Mouse (Mus musculus): ENCODE data around the gene Mfng.

DNA sequence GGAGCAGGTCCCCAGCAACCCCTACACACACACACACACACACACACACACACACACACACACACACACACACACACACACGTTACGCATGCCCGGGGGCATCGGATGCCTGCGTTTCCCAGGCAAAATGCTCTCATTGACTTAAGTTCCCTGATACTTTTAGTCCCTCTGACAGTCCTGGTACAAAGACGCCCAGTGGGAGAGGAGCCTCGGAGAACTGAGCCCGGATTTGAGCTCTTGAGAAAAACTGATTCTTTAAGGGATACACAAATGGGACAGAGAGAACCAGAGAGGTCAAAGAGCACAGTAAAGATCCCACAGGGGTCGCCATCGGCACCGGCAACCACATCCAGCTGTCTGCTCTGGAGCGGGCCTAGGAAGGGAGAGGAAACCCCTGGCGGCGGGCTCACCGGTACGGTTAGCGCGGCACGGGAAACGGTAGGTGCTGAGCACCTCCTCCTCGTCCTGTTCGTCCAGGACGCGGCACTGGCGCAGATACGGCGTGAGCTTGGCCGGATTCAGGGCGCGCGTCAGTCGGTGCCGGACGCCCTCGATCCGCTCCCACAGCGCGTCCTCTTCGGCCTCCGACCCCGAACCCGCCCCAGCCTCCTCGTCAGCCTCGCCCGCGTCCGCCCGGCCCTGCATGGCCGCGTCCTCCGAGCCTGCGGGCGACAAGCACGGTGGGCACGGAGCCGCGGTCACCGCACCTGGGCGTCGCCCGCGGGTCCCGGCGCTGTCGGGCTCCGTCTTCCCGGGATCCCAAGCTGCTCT is 28.9 kb upstream of the Mfng start:
- TF ChIP-seq POLR2A (IDR thresholded peaks at IDR 0.05; ENCODE audit: borderline replicate concordance, control insufficient read depth, low read depth, low read length), result no peak
- no peak for TF ChIP-seq CTCF (IDR thresholded peaks at IDR 0.05; ENCODE audit: control insufficient read depth, insufficient read depth, low read length)

Measured in bone marrow, adult 2 months (tissue).